Mouse (Mus musculus): ENCODE data around the gene Ifrd2. TPM values are rescaled to one million over a fixed set of nuclear protein-coding genes. Genes with fewer than 3 reads are reported as not detected.

The Ifrd2 gene
- total and polyA plus RNA-seq, 2 experiments = 21.5 to 54.6 TPM

DNA sequence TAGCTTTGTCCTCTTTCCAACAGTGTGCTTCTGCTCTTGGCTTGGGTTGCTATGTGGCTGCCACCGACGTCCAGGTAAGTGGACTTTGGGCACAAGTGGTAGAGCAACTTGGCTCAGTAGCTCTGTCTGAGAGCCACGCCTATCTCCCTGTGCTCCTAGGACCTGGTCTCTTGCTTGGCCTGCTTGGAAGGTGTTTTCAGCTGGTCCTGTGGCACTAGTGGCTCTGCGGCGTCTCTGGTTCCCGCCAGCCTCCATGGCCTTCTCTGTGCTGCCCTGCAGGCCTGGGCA is 3.3 kb downstream of the Ifrd2 start:
- H3K79me2 ChIP-seq (ENCODE audit: control insufficient read depth, insufficient read depth, low read length) = no peaks in the 10 kb centered on the region
- H3K27me3 ChIP-seq (ENCODE audit: control insufficient read depth, insufficient read depth, low read length) = no peaks in the 10 kb centered on the region
- peak overlapping the region; percentile 65 for H3K27ac ChIP-seq (replicated peaks; ENCODE audit: insufficient read depth, low read depth, low read length)
- peaks cover 33% of the 10 kb centered on the region for H3K4me1 ChIP-seq (ENCODE audit: control insufficient read depth, insufficient read depth, low read length)
- DNase-seq (ENCODE audit: extremely low read depth, low read depth, low spot score) = peak; percentile 96
- 36% methylated on average over 6 of the region's 6 CpGs for WGBS
- peaks cover 4% of the 10 kb centered on the region; the same call in 1 of the 2 replicates for H3K36me3 ChIP-seq (ENCODE audit: control insufficient read depth, insufficient read depth, low read length)
- TF ChIP-seq CTCF (IDR thresholded peaks at IDR 0.05; ENCODE audit: low read depth, low read length) = no peak
- no peak for TF ChIP-seq POLR2A (IDR thresholded peaks at IDR 0.05; ENCODE audit: extremely low read depth, insufficient read depth, low read length)
- 0 out of 2 replicates have a peak overlapping the region, but pooled peaks have one; percentile 4 for H3K9ac ChIP-seq (ENCODE audit: low read depth, low read length)
- no peak overlapping the region for H3K4me3 ChIP-seq (ENCODE audit: insufficient read depth, low read depth, low read length)

DNA sequence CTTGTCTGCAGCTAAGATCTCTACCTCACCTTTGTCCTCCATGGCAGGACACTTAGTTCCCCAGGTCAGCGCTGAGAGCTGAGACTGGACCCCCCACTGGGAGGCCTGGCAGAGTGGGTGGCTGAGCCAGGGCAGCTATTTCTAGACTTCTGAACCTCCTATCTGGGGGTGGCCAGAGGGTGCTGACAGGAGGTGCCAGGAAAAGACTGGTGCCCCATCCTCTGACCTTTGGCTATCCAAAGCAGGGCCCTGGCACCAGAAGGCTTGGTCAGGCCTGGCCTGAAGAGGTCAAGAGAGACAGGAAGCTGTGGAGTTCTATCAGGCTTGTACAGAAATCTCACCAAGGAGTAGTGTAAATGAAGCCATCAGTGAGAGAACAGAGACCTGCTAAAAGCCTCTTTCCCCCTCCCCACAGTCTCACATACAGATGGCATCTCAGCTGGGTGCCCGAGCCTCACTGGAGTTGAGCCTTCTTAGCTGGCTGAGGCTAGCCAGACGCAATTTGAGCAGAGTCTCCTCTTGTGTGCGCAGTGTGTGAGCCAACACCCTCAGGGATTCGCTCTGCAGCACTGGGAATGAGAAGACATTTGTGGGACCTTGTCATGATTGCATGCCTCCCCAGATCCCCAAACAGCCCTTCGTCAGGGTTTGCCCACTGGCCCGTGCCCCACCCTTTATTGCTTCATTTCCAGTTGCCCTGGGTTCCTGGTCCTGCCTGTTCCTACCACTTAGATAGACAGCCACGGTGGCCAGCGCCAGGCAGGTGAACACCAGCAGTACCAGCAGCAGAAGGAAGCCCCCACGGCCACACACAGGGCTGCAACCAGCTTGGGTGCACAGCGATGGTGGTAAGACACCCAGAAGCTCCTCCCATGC is 5.9 kb downstream of the Ifrd2 start:
- Histone ChIP-seq H3K4me3 (ENCODE audit: insufficient read depth, low read depth, low read length) (no peak overlapping the region), H3K79me2 (ENCODE audit: control insufficient read depth, insufficient read depth, low read length) (no peaks in the 10 kb centered on the region), H3K9ac (ENCODE audit: low read depth, low read length) (no peak overlapping the region), H3K27me3 (ENCODE audit: control insufficient read depth, insufficient read depth, low read length) (no peaks in the 10 kb centered on the region), H3K4me1 (ENCODE audit: control insufficient read depth, insufficient read depth, low read length) (peaks cover 36% of the 10 kb centered on the region), H3K27ac (replicated peaks; ENCODE audit: insufficient read depth, low read depth, low read length) (peak overlapping the region; percentile 61), H3K36me3 (ENCODE audit: control insufficient read depth, insufficient read depth, low read length) (peaks cover 4% of the 10 kb centered on the region; the same call in 1 of the 2 replicates)
- WGBS = 56% methylated on average over 11 of the region's 11 CpGs
- no peak for TF ChIP-seq CTCF (IDR thresholded peaks at IDR 0.05; ENCODE audit: low read depth, low read length)
- no peak for TF ChIP-seq POLR2A (IDR thresholded peaks at IDR 0.05; ENCODE audit: extremely low read depth, insufficient read depth, low read length)
- peak; percentile 84 for DNase-seq (ENCODE audit: extremely low read depth, low read depth, low spot score)

DNA sequence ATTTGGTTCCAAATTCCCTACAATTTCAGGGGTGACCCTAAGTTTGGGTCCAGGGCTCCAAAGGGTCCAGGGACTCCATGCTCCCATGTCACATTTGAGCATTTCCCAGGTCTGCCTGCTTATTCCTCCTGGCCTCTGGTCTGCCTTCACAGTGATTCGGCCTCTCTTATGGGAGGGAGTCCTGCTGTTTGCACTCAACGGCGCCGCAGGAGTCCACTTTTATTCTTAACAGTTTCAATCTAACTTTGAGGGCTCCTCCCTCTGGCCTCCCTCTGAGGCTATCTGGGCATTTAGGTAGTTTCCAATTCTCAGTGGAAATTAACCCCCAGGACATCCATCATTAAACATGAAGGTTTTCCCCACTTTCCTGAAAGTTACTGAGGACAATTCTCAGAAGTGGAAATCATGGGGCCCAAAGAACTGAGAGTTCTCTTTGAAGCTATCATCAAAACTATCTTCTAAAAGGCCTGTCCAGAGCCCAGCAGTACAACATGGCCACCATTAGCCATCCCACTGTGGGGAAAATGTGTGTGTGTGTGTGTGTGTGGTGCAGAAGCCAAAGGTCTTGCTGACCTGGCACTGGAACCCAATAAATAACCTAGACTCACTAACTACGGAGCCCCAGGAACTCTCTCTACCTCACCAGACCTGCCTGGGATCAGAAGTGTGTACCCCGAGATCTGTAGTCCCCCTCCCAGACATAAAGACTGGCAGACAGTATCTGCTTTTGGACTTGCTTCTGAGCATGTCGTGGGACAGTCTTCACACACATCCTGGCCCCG is 7.0 kb downstream of the Ifrd2 start:
- Histone ChIP-seq H3K4me3 (ENCODE audit: insufficient read depth, low read depth, low read length) (no peak overlapping the region), H3K36me3 (ENCODE audit: control insufficient read depth, insufficient read depth, low read length) (peaks cover 4% of the 10 kb centered on the region; the same call in 1 of the 2 replicates), H3K9ac (ENCODE audit: low read depth, low read length) (no peak overlapping the region), H3K27me3 (ENCODE audit: control insufficient read depth, insufficient read depth, low read length) (no peaks in the 10 kb centered on the region), H3K4me1 (ENCODE audit: control insufficient read depth, insufficient read depth, low read length) (peaks cover 30% of the 10 kb centered on the region), H3K27ac (replicated peaks; ENCODE audit: insufficient read depth, low read depth, low read length) (no peak overlapping the region), H3K79me2 (ENCODE audit: control insufficient read depth, insufficient read depth, low read length) (no peaks in the 10 kb centered on the region)
- 83% methylated on average over 8 of the region's 8 CpGs for WGBS
- no peak for DNase-seq (ENCODE audit: extremely low read depth, low read depth, low spot score)
- TF ChIP-seq POLR2A (IDR thresholded peaks at IDR 0.05; ENCODE audit: extremely low read depth, insufficient read depth, low read length) (no peak), CTCF (IDR thresholded peaks at IDR 0.05; ENCODE audit: low read depth, low read length) (no peak)

- no peak overlapping the region for H3K27ac ChIP-seq (replicated peaks; ENCODE audit: insufficient read depth, low read depth, low read length)
Observed at GRCm38 (mm10) chr9:107596619-107597569, 9.5 kb downstream of the Ifrd2 start.

DNA sequence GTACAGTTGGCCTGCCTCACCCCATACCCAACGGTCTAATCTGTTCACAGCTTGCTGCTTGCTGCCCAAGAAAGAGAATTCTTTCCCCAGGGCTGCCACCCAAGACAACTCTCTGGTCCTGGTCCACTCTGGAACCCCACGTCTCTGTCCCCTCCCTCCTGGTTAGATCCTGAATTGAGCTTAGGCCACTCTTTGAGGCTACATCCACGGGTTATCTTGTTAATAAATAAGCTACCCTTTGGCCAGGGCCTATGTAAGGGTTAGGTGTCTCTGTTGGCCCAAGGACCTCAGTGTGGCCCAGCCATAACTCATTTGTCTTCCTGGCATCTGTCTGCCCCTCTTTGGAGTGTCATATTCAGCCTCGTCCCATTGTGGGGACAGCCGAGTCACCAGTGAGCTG is 10.9 kb downstream of the Ifrd2 start:
- peak overlapping the region; percentile 8; the same call in 1 of the 2 replicates for H3K4me3 ChIP-seq (ENCODE audit: insufficient read depth, low read depth, low read length)
- peak; percentile 79 for DNase-seq (ENCODE audit: extremely low read depth, low read depth, low spot score)
- no peaks in the 10 kb centered on the region; the same call in 1 of the 2 replicates for H3K36me3 ChIP-seq (ENCODE audit: control insufficient read depth, insufficient read depth, low read length)
- H3K9ac ChIP-seq (ENCODE audit: low read depth, low read length) = peak overlapping the region; percentile 18
- peaks cover 16% of the 10 kb centered on the region for H3K4me1 ChIP-seq (ENCODE audit: control insufficient read depth, insufficient read depth, low read length)
- 38% methylated on average over 5 of the region's 5 CpGs for WGBS
- TF ChIP-seq POLR2A (IDR thresholded peaks at IDR 0.05; ENCODE audit: extremely low read depth, insufficient read depth, low read length) (no peak), CTCF (IDR thresholded peaks at IDR 0.05; ENCODE audit: low read depth, low read length) (no peak)
- H3K27ac ChIP-seq (replicated peaks; ENCODE audit: insufficient read depth, low read depth, low read length) = peak overlapping the region; percentile 47
- no peaks in the 10 kb centered on the region for H3K27me3 ChIP-seq (ENCODE audit: control insufficient read depth, insufficient read depth, low read length)
- H3K79me2 ChIP-seq (ENCODE audit: control insufficient read depth, insufficient read depth, low read length) = no peaks in the 10 kb centered on the region

More at GRCm38 (mm10) chr9:107596619-107597569, 9.5 kb downstream of the Ifrd2 start:
- no peak for DNase-seq (ENCODE audit: extremely low read depth, low read depth, low spot score)
- TF ChIP-seq CTCF (IDR thresholded peaks at IDR 0.05; ENCODE audit: low read depth, low read length) (no peak), POLR2A (IDR thresholded peaks at IDR 0.05; ENCODE audit: extremely low read depth, insufficient read depth, low read length) (no peak)
- Histone ChIP-seq H3K79me2 (ENCODE audit: control insufficient read depth, insufficient read depth, low read length) (no peaks in the 10 kb centered on the region), H3K4me3 (ENCODE audit: insufficient read depth, low read depth, low read length) (no peak overlapping the region), H3K4me1 (ENCODE audit: control insufficient read depth, insufficient read depth, low read length) (peaks cover 20% of the 10 kb centered on the region), H3K9ac (ENCODE audit: low read depth, low read length) (no peak overlapping the region), H3K36me3 (ENCODE audit: control insufficient read depth, insufficient read depth, low read length) (peaks cover 2% of the 10 kb centered on the region; the same call in 1 of the 2 replicates), H3K27me3 (ENCODE audit: control insufficient read depth, insufficient read depth, low read length) (no peaks in the 10 kb centered on the region)
- WGBS = 89% methylated on average over 11 of the region's 11 CpGs

Data from liver, adult 2 months (tissue).